Mouse (Mus musculus) megakaryocyte, embryonic 14.5 days (primary cell): ENCODE measurements around the gene Surf4.

Experiments used
- FLI1 ChIP-seq: IDR thresholded peaks from 2 replicates; pipeline ENCODE4 v1.6.1; 2012; ENCODE audit warnings: low read length, inconsistent platforms, mixed read lengths
- GATA1 ChIP-seq: IDR thresholded peaks from 3 replicates; pipeline ENCODE4 v1.6.1; 2012; ENCODE audit warnings: mixed read lengths, low read length, inconsistent platforms, borderline replicate concordance

GRCm38 (mm10) chr2:26921784-26922183 lies 11.9 kb downstream of the Surf4 start:
- TF ChIP-seq GATA1 (no peak), FLI1 (no peak)
